16 mouse cellular contexts compared by ENCODE assay signal in genomic region chr16:49996593-49996992, GRCm38 (mm10).
"Had no signal": no experiment of that assay in that cellular context is flagged by ENCODE, and none has a peak within 500 bp of the region (broad histone marks: within the 10 kb centered on the region; RNA-seq: fewer than 3 reads in every experiment).

No protein-coding gene starts in this region.

- H3K27me3 ChIP-seq: limb, embryonic 12.5 days; liver, embryonic 13.5 days; midbrain, embryonic 13.5 days; neural tube, embryonic 13.5 days had no signal

- H3K4me2 ChIP-seq: limb, embryonic 12.5 days; liver, embryonic 13.5 days; midbrain, embryonic 13.5 days; neural tube, embryonic 13.5 days had no signal

- DNase-seq: kidney, adult 2 months; kidney, postnatal 25 days; layer of hippocampus, postnatal 36 days; liver, embryonic 13.5 days; lung, adult 2 months; thymus, adult 18-20 months; thymus, postnatal 36 days had no signal

- H3K4me3 ChIP-seq: left cerebral cortex, adult 2 months; limb, embryonic 12.5 days; liver, embryonic 13.5 days; megakaryocyte, embryonic 14.5 days; midbrain, embryonic 10.5 days; midbrain, embryonic 13.5 days; myocyte; neural tube, embryonic 13.5 days had no signal

- H3K27ac ChIP-seq: kidney, postnatal 0 days; left cerebral cortex, adult 2 months; limb, embryonic 12.5 days; liver, embryonic 13.5 days; midbrain, embryonic 10.5 days; midbrain, embryonic 13.5 days; neural tube, embryonic 13.5 days had no signal

- H3K36me3 ChIP-seq: limb, embryonic 12.5 days; liver, embryonic 13.5 days; midbrain, embryonic 10.5 days; midbrain, embryonic 13.5 days; neural tube, embryonic 13.5 days had no signal

- ATAC-seq: midbrain, embryonic 13.5 days; midbrain, embryonic 16.5 days had no signal

- H3K9me3 ChIP-seq: limb, embryonic 12.5 days; liver, embryonic 13.5 days; midbrain, embryonic 10.5 days; midbrain, embryonic 13.5 days; neural tube, embryonic 13.5 days had no signal

- H3K4me1 ChIP-seq: limb, embryonic 12.5 days; neural tube, embryonic 13.5 days had no signal

- H3K9ac ChIP-seq: limb, embryonic 12.5 days; liver, embryonic 13.5 days; midbrain, embryonic 13.5 days; neural tube, embryonic 13.5 days had no signal
